Mouse (Mus musculus): ENCODE results near the gene Gm10842. TPM values are rescaled to one million over a fixed set of nuclear protein-coding genes. Genes with fewer than 3 reads are reported as not detected.

The Gm10842 gene
- polyA plus RNA-seq (2012; rRNA removed) = not detected in 2 replicates

GRCm38 (mm10) chr11:105146593-105146992, at the start of gene Gm10842:
Gene Gm10842 (plus strand): TSS chr11:105146893.

GRCm38 (mm10) chr11:105125735-105126519, 20.8 kb upstream of the Gm10842 start, which contains the start of gene Mettl2:
Gene Mettl2 (plus strand): TSS chr11:105126425.

GRCm38 (mm10) chr11:105178516-105178915, 31.8 kb downstream of the Gm10842 start, which contains the start of gene Tlk2:
Gene Tlk2 (plus strand): TSS chr11:105178807.

Other genes starting within 250 kb of the Gm10842 start
- not detected in 2 replicates for gene Efcab3, start 83.3 kb upstream of the Gm10842 start, polyA plus RNA-seq (2012; rRNA removed)
- gene Mettl2, start 20.5 kb upstream of the Gm10842 start, polyA plus RNA-seq (2012; rRNA removed) = 12.4 and 17.6 TPM in 2 replicates
- gene Tlk2, start 31.9 kb downstream of the Gm10842 start, polyA plus RNA-seq (2012; rRNA removed) = 9.9 and 17.2 TPM in 2 replicates
- 62.5 and 78.5 TPM in 2 replicates for gene Mrc2, start 145.8 kb downstream of the Gm10842 start, polyA plus RNA-seq (2012; rRNA removed)

Measured in ovary, adult 2 months (tissue).